Mouse (Mus musculus): Measurements from ENCODE around the gene Acsl5. TPM values are rescaled to one million over a fixed set of nuclear protein-coding genes. Genes with fewer than 3 reads are reported as not detected.
A peak's percentile ranks its signal among the peaks of the same experiment; 100 is the strongest.

Gene Acsl5
- polyA plus RNA-seq, 1 experiment from 2014 or later, result 63.2 TPM

DNA sequence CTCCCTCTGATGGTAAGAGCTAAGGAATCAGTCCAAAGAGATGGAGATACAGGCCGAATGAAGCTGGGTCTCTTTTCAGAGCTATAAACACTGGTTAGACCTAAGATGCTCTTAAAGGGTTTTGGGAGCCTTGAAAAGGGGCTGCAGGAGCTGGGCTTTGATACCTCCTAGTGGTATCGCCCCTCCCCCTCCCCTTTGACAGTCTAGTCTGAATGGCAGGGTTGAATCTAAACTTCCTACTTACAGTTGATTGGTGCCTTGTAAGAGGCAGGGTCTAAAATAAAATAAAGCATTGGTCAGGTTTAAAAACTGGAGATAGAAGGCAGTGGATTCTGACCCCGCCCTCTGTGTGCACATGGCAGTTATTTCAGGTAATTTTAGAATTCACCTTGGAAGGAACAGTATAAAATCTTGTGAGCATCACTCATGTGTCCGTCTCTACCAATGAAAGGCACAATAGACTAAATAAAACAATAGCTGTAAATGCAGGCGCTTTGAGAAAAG lies 2.8 kb downstream of the Acsl5 start:
- Histone ChIP-seq H3K9ac (ENCODE audit: low read length) (peak overlapping the region; percentile 82), H3K27ac (replicated peaks) (peak overlapping the region; percentile 97), H3K9me3 (ENCODE audit: control insufficient read depth, low read length) (no peaks in the 10 kb centered on the region), H3K4me2 (replicated peaks; ENCODE audit: low read depth) (peak overlapping the region; percentile 83), H3K36me3 (ENCODE audit: control insufficient read depth, insufficient read depth, low read length) (no peaks in the 10 kb centered on the region), H3K4me1 (replicated peaks; ENCODE audit: control insufficient read depth, insufficient read depth) (0 out of 2 replicates have a peak, but pooled peaks cover 2% of the 10 kb centered on the region), H3K27me3 (ENCODE audit: control insufficient read depth, insufficient read depth, low read length) (no peaks in the 10 kb centered on the region), H3K4me3 (ENCODE audit: low read depth, low read length) (peak overlapping the region; percentile 70)
- DNase-seq (ENCODE audit: low spot score) (peak; percentile 35), ATAC-seq (ENCODE audit: low FRiP score, low TSS enrichment) (no peak; the same call in 1 of the 2 replicates)
- no peak for TF ChIP-seq EP300 (optimal IDR thresholded peaks at IDR 0.05)
- TF ChIP-seq CTCF (IDR thresholded peaks at IDR 0.05; ENCODE audit: low read depth), result no peak
- 17% methylated on average over 5 of the region's 5 CpGs for WGBS

DNA sequence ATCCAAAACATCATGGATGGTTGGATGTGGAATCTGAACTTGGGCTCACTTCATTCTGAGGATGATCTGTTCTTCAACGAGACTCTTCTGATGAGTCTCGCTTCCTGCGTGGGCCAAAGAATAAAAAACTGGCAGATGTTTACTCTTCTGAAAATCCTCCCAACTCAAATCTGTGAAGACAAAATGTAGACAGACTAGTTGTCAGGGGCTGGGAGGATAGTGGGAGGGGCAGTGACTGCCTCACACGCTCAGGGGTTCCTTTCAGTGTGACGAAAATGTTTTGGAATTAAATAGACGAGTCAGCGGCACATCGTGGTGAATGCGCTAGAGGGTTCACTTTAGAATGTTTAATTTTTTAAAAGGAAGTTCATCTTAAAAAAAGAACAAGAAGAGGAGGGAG lies 4.4 kb downstream of the Acsl5 start:
- no peak for DNase-seq (ENCODE audit: low spot score)
- no peak overlapping the region for H3K9ac ChIP-seq (ENCODE audit: low read length)
- no peak for ATAC-seq (ENCODE audit: low FRiP score, low TSS enrichment)
- whole genome bisulfite sequencing, result 45% methylated on average over 9 of the region's 9 CpGs
- H3K36me3 ChIP-seq (ENCODE audit: control insufficient read depth, insufficient read depth, low read length), result no peaks in the 10 kb centered on the region
- 0 out of 2 replicates have a peak, but pooled peaks cover 2% of the 10 kb centered on the region for H3K4me1 ChIP-seq (replicated peaks; ENCODE audit: control insufficient read depth, insufficient read depth)
- H3K4me2 ChIP-seq (replicated peaks; ENCODE audit: low read depth), result no peak overlapping the region
- H3K27ac ChIP-seq (replicated peaks), result no peak overlapping the region
- no peak overlapping the region for H3K4me3 ChIP-seq (ENCODE audit: low read depth, low read length)
- TF ChIP-seq EP300 (optimal IDR thresholded peaks at IDR 0.05) (no peak), CTCF (IDR thresholded peaks at IDR 0.05; ENCODE audit: low read depth) (no peak)
- H3K27me3 ChIP-seq (ENCODE audit: control insufficient read depth, insufficient read depth, low read length), result no peaks in the 10 kb centered on the region
- no peaks in the 10 kb centered on the region for H3K9me3 ChIP-seq (ENCODE audit: control insufficient read depth, low read length)

DNA sequence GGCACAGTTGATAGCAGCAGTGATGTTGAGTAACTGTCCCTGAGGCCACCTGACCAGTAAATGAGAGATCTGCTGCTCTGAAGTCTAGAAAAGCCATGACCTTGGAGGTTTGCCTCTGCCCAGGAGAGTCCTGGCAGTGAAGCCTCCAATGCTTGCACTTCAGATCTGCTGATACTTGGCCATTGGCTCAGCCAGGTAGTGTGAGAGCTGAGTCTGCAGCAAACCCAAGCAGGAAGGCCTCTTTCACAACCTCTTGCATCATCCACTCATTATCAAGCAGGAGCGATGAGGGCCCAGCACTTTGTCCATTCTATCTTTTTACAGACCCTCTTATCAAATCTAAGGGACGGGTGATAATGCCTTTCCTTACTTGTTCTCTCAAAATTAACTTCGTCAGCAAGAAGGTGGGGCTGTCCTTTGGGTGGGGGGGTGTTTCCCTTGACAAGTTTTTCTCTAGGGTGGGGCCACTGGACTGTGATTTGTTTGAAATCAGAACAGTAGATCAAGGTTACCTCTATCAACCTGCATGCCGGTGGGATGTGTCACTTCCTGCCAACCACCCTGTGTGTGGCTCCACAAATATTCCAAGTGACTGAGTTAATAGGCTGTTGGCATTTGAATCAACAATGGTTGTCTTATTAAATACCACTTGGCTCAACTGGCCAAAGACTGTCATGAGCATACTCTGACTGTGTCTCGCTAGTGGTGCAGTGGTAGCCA lies 6.1 kb downstream of the Acsl5 start:
- Histone ChIP-seq H3K9ac (ENCODE audit: low read length) (no peak overlapping the region), H3K4me1 (replicated peaks; ENCODE audit: control insufficient read depth, insufficient read depth) (0 out of 2 replicates have a peak, but pooled peaks cover 2% of the 10 kb centered on the region), H3K4me2 (replicated peaks; ENCODE audit: low read depth) (no peak overlapping the region), H3K9me3 (ENCODE audit: control insufficient read depth, low read length) (no peaks in the 10 kb centered on the region), H3K36me3 (ENCODE audit: control insufficient read depth, insufficient read depth, low read length) (no peaks in the 10 kb centered on the region), H3K27me3 (ENCODE audit: control insufficient read depth, insufficient read depth, low read length) (no peaks in the 10 kb centered on the region), H3K27ac (replicated peaks) (peak overlapping the region; percentile 71), H3K4me3 (ENCODE audit: low read depth, low read length) (no peak overlapping the region)
- WGBS, result 61% methylated on average over 5 of the region's 5 CpGs
- peak; percentile 71 for ATAC-seq (ENCODE audit: low FRiP score, low TSS enrichment)
- TF ChIP-seq CTCF (IDR thresholded peaks at IDR 0.05; ENCODE audit: low read depth), result no peak
- no peak for TF ChIP-seq EP300 (optimal IDR thresholded peaks at IDR 0.05)
- DNase-seq (ENCODE audit: low spot score), result peak; percentile 53

DNA sequence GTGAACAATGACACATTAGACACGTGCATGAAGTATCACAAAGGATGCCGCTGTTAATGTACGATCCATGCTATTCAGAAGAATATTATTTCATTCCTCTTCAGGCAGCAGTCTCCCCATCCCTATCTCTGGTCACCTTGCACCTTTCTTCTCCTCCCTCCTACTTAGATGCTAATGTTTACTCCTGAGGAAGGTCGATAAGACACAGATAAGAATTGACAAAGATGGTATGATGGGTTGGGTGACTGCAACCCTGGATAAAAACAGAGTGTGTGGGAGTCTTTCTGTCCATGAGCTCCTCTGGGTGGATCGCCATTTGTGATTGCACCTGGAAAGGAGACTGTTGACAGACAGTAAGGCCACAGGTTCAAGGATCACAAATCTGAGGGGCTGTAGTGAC lies 6.8 kb downstream of the Acsl5 start:
- peak overlapping the region; percentile 64; the same call in 1 of the 2 replicates for H3K27ac ChIP-seq (replicated peaks)
- 68% methylated on average over 5 of the region's 5 CpGs for WGBS
- no peaks in the 10 kb centered on the region for H3K9me3 ChIP-seq (ENCODE audit: control insufficient read depth, low read length)
- DNase-seq (ENCODE audit: low spot score) (no peak), ATAC-seq (ENCODE audit: low FRiP score, low TSS enrichment) (no peak)
- no peak overlapping the region for H3K9ac ChIP-seq (ENCODE audit: low read length)
- no peak overlapping the region for H3K4me2 ChIP-seq (replicated peaks; ENCODE audit: low read depth)
- H3K4me3 ChIP-seq (ENCODE audit: low read depth, low read length), result no peak overlapping the region
- TF ChIP-seq EP300 (optimal IDR thresholded peaks at IDR 0.05), result no peak
- no peak for TF ChIP-seq CTCF (IDR thresholded peaks at IDR 0.05; ENCODE audit: low read depth)
- 0 out of 2 replicates have a peak, but pooled peaks cover 2% of the 10 kb centered on the region for H3K4me1 ChIP-seq (replicated peaks; ENCODE audit: control insufficient read depth, insufficient read depth)
- H3K27me3 ChIP-seq (ENCODE audit: control insufficient read depth, insufficient read depth, low read length), result no peaks in the 10 kb centered on the region
- H3K36me3 ChIP-seq (ENCODE audit: control insufficient read depth, insufficient read depth, low read length), result no peaks in the 10 kb centered on the region

DNA sequence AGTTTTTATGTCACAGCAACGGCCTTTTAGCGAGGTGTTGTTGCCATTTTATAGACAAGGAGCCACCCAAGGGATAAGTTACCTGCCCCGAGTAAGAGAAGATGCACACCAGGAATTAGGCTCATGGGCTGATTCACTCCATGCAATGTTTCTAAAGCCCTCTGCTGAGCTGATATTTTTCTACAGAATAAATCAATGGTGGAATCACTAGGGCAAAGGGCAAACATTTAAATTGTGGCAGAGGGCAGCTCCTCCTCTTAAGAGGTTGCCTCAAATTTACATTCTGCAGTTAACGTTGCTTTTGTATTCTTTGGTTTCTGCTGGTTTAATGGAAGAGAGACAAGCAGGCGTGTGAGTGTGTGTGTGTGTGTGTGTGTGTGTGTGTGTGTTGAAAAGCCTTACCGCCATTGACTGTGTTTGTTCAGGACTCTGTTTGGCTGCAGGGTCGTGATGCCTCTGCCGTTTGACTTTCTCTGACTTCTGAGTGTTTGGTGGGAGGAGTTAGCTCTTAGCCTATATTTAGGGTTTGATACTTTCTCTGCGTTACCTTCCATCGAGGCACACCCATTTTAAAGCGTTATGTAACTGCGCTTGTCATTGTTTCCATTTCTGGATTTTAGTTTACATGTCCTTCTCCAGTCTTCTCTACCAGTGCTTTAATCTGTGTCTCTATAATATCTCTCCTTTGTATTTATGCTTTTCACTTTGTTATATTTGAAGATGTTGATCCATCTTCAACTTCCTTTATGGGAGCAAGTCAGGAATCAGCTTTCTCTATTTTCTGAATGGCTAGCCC lies 8.8 kb downstream of the Acsl5 start:
- no peak for TF ChIP-seq CTCF (IDR thresholded peaks at IDR 0.05; ENCODE audit: low read depth)
- no peak for TF ChIP-seq EP300 (optimal IDR thresholded peaks at IDR 0.05)
- no peak for DNase-seq (ENCODE audit: low spot score)
- Histone ChIP-seq H3K9me3 (ENCODE audit: control insufficient read depth, low read length) (no peaks in the 10 kb centered on the region), H3K4me1 (replicated peaks; ENCODE audit: control insufficient read depth, insufficient read depth) (0 out of 2 replicates have a peak, but pooled peaks cover 2% of the 10 kb centered on the region), H3K36me3 (ENCODE audit: control insufficient read depth, insufficient read depth, low read length) (no peaks in the 10 kb centered on the region), H3K27ac (replicated peaks) (peak overlapping the region; percentile 46; the same call in 1 of the 2 replicates), H3K27me3 (ENCODE audit: control insufficient read depth, insufficient read depth, low read length) (no peaks in the 10 kb centered on the region), H3K9ac (ENCODE audit: low read length) (no peak overlapping the region), H3K4me3 (ENCODE audit: low read depth, low read length) (no peak overlapping the region), H3K4me2 (replicated peaks; ENCODE audit: low read depth) (no peak overlapping the region)
- whole genome bisulfite sequencing, result 40% methylated on average over 12 of the region's 12 CpGs
- no peak for ATAC-seq (ENCODE audit: low FRiP score, low TSS enrichment)
